Mouse (Mus musculus) heart, embryonic 13.5 days (tissue): ENCODE measurements around the gene Gpr157. TPM values are rescaled to one million over a fixed set of nuclear protein-coding genes. Genes with fewer than 3 reads are reported as not detected.
"Not testable (repeated sequence)": the region's sequence is repeated elsewhere in the genome, so short reads cannot be mapped to it uniquely, and the experiment has no call there.

Experiments used
- ATAC-seq: fragments of 200-750 bp; cut with Nextera tagmentation; 2 replicates; pipeline ENCODE4 v1.8.0; 2017; ENCODE audit warnings: moderate TSS enrichment; ENCODE audit not compliant: insufficient number of reproducible peaks, low FRiP score, low TSS enrichment; ENCODE audit errors: extremely low read depth
- H3K27ac ChIP-seq: fragments of 300-500 bp; sonication (generic); replicated peaks from 2 replicates; pipeline ENCODE4 v1.5.1; 2015; ENCODE audit warnings: moderate library complexity, mild to moderate bottlenecking, inconsistent platforms
- H3K27me3 ChIP-seq: fragments of 300-500 bp; sonication (generic); replicated peaks from 2 replicates; pipeline ENCODE4 v1.6.1; 2015; ENCODE audit warnings: mild to moderate bottlenecking, inconsistent platforms
- H3K36me3 ChIP-seq: fragments of 300-500 bp; sonication (generic); 2 replicates; pipeline ENCODE4 v1.6.1; 2015; ENCODE audit warnings: mild to moderate bottlenecking, inconsistent platforms
- H3K4me1 ChIP-seq: fragments of 300-500 bp; sonication (generic); 2 replicates; pipeline ENCODE4 v1.6.1; 2015; ENCODE audit warnings: inconsistent platforms
- H3K4me2 ChIP-seq: fragments of 300-500 bp; sonication (generic); 2 replicates; pipeline ENCODE4 v1.6.1; 2015; ENCODE audit warnings: inconsistent platforms, mild to moderate bottlenecking, moderate library complexity
- H3K4me3 ChIP-seq: fragments of 300-500 bp; sonication (generic); 2 replicates; pipeline ENCODE4 v1.5.1; 2015; ENCODE audit warnings: moderate library complexity, mild to moderate bottlenecking, inconsistent platforms
- H3K9ac ChIP-seq: fragments of 300-500 bp; sonication (generic); 2 replicates; pipeline ENCODE4 v1.6.1; 2015; ENCODE audit warnings: inconsistent platforms, mild to moderate bottlenecking, moderate library complexity
- H3K9me3 ChIP-seq: fragments of 300-500 bp; sonication (generic); 2 replicates; pipeline ENCODE4 v1.6.1; 2016; ENCODE audit warnings: inconsistent platforms
- WGBS: fragments of 180-500 bp; shearing (Covaris S2); methylation state at CpG from one replicate; pipeline ENCODE4 v1.1.7; 2015; ENCODE audit warnings: mixed read lengths; 5-methylcytosine and 5-hydroxymethylcytosine counted together
- polyA plus RNA-seq: library from polyadenylated mRNA; unstranded; fragments of >200 nt; fragmentation: Nextera tagmentation; extraction: Ambion mirVana; gene quantifications from 2 replicates; pipeline ENCODE4 v1.2.1, GENCODE M21; 2015

Gpr157 gene
- 2.6 and 2.7 TPM in 2 replicates for polyA plus RNA-seq

GRCm38 (mm10) chr4:150087161-150087889, at the start of gene Gpr157:
Gene Gpr157 (plus strand): TSS chr4:150087365.
- peak within 1 kb of the TSS; percentile 81 for H3K9ac ChIP-seq
- peak within 1 kb of the TSS; percentile 93 for H3K4me2 ChIP-seq
- WGBS: 0% methylated on average over 54 of the region's 56 CpGs
- H3K27ac ChIP-seq: peak within 1 kb of the TSS; percentile 76
- H3K9me3 ChIP-seq: no peaks in the 10 kb centered on the region; the same call in 1 of the 2 replicates
- ATAC-seq: peak; percentile 79
- H3K4me3 ChIP-seq: peak within 1 kb of the TSS; percentile 60
- no peaks in the 10 kb centered on the region for H3K36me3 ChIP-seq
- H3K4me1 ChIP-seq: peaks cover 48% of the 10 kb centered on the region
- peaks cover 29% of the 10 kb centered on the region for H3K27me3 ChIP-seq

GRCm38 (mm10) chr4:150038533-150038932, 48.6 kb upstream of the Gpr157 start:
- H3K4me2 ChIP-seq: no peak overlapping the region
- H3K4me3 ChIP-seq: no peak overlapping the region
- peaks cover 12% of the 10 kb centered on the region for H3K4me1 ChIP-seq
- H3K9me3 ChIP-seq: no peaks in the 10 kb centered on the region
- no peaks in the 10 kb centered on the region for H3K36me3 ChIP-seq
- no peak for ATAC-seq
- H3K9ac ChIP-seq: no peak overlapping the region
- no peak overlapping the region for H3K27ac ChIP-seq
- 80% methylated on average over 7 of the region's 7 CpGs for WGBS
- H3K27me3 ChIP-seq: peaks cover 53% of the 10 kb centered on the region

- Histone ChIP-seq H3K4me2 (no peak overlapping the region), H3K36me3 (no peaks in the 10 kb centered on the region), H3K4me1 (peaks cover 7% of the 10 kb centered on the region; the same call in 1 of the 2 replicates), H3K4me3 (no peak overlapping the region), H3K27ac (no peak overlapping the region), H3K9me3 (no peaks in the 10 kb centered on the region), H3K27me3 (peaks cover 44% of the 10 kb centered on the region), H3K9ac (no peak overlapping the region)
- WGBS: 79% methylated on average over 9 of the region's 9 CpGs
- ATAC-seq: no peak
Observed at GRCm38 (mm10) chr4:150040003-150040581, 47.1 kb upstream of the Gpr157 start.

GRCm38 (mm10) chr4:150040856-150041255, 46.3 kb upstream of the Gpr157 start:
- not testable (repeated sequence) for H3K4me2 ChIP-seq, H3K4me3 ChIP-seq, H3K9ac ChIP-seq, H3K4me1 ChIP-seq, H3K36me3 ChIP-seq, H3K9me3 ChIP-seq, H3K27ac ChIP-seq, ATAC-seq
- H3K27me3 ChIP-seq: peaks cover 47% of the 10 kb centered on the region
- 71% methylated on average over 1 of the region's 1 CpGs for WGBS

- H3K4me1 ChIP-seq: no peaks in the 10 kb centered on the region
- WGBS: 62% methylated on average over 10 of the region's 10 CpGs
- H3K27ac ChIP-seq: no peak overlapping the region
- no peak overlapping the region for H3K9ac ChIP-seq
- peaks cover 47% of the 10 kb centered on the region for H3K27me3 ChIP-seq
- no peak overlapping the region for H3K4me3 ChIP-seq
- H3K9me3 ChIP-seq: no peaks in the 10 kb centered on the region
- no peaks in the 10 kb centered on the region for H3K36me3 ChIP-seq
- no peak for ATAC-seq
- no peak overlapping the region for H3K4me2 ChIP-seq
Observed at GRCm38 (mm10) chr4:150041346-150042110, 45.6 kb upstream of the Gpr157 start.

- Histone ChIP-seq H3K27me3 (peaks cover 60% of the 10 kb centered on the region), H3K9me3 (no peaks in the 10 kb centered on the region), H3K36me3 (no peaks in the 10 kb centered on the region), H3K4me3 (no peak overlapping the region), H3K9ac (no peak overlapping the region), H3K4me2 (no peak overlapping the region), H3K27ac (no peak overlapping the region), H3K4me1 (peaks cover 13% of the 10 kb centered on the region)
- 88% methylated on average over 9 of the region's 9 CpGs for WGBS
- ATAC-seq: no peak
Observed at GRCm38 (mm10) chr4:150043591-150043990, 43.6 kb upstream of the Gpr157 start.

- no peak overlapping the region for H3K27ac ChIP-seq
- peak overlapping the region; percentile 79 for H3K9ac ChIP-seq
- H3K27me3 ChIP-seq: peaks cover 80% of the 10 kb centered on the region
- ATAC-seq: peak; percentile 32; the same call in 1 of the 2 replicates
- peaks cover 22% of the 10 kb centered on the region for H3K4me1 ChIP-seq
- no peaks in the 10 kb centered on the region for H3K9me3 ChIP-seq
- peak overlapping the region; percentile 65 for H3K4me3 ChIP-seq
- peak overlapping the region; percentile 97 for H3K4me2 ChIP-seq
- no peaks in the 10 kb centered on the region for H3K36me3 ChIP-seq
- WGBS: under 1% methylated on average over 20 of the region's 20 CpGs
Observed at GRCm38 (mm10) chr4:150048038-150048437, 39.1 kb upstream of the Gpr157 start.

- Histone ChIP-seq H3K36me3 (no peaks in the 10 kb centered on the region), H3K27ac (no peak overlapping the region), H3K9me3 (no peaks in the 10 kb centered on the region), H3K27me3 (peaks cover 83% of the 10 kb centered on the region), H3K4me1 (peaks cover 22% of the 10 kb centered on the region), H3K4me3 (peak overlapping the region; percentile 65), H3K9ac (peak overlapping the region; percentile 79), H3K4me2 (peak overlapping the region; percentile 97)
- ATAC-seq: no peak
- WGBS: under 1% methylated on average over 49 of the region's 49 CpGs
Observed at GRCm38 (mm10) chr4:150048478-150049156, 38.5 kb upstream of the Gpr157 start.

- Histone ChIP-seq H3K4me1 (peaks cover 22% of the 10 kb centered on the region), H3K4me2 (peak overlapping the region; percentile 97), H3K9ac (peak overlapping the region; percentile 79), H3K36me3 (no peaks in the 10 kb centered on the region), H3K9me3 (no peaks in the 10 kb centered on the region), H3K4me3 (peak overlapping the region; percentile 65), H3K27ac (no peak overlapping the region), H3K27me3 (peaks cover 83% of the 10 kb centered on the region)
- 15% methylated on average over 15 of the region's 15 CpGs for WGBS
- no peak for ATAC-seq
Observed at GRCm38 (mm10) chr4:150049157-150049513, 38.0 kb upstream of the Gpr157 start.

- WGBS: 26% methylated on average over 13 of the region's 13 CpGs
- Histone ChIP-seq H3K9ac (no peak overlapping the region; the same call in 1 of the 2 replicates), H3K9me3 (no peaks in the 10 kb centered on the region), H3K4me2 (peak overlapping the region; percentile 97), H3K36me3 (no peaks in the 10 kb centered on the region), H3K4me1 (peaks cover 22% of the 10 kb centered on the region), H3K27ac (no peak overlapping the region), H3K27me3 (peaks cover 80% of the 10 kb centered on the region), H3K4me3 (peak overlapping the region; percentile 65)
- ATAC-seq: no peak
Observed at GRCm38 (mm10) chr4:150049564-150050226, 37.5 kb upstream of the Gpr157 start.
